Mouse (Mus musculus): ENCODE measurements at regions not wholly inside any gene's neighbourhood (a gene's known extent, or its start where the extent isn't known, plus 50 kb on each side); places are given as distances from the start of the nearest gene placed in this dataset.
"Not testable (repeated sequence)": the region's sequence is repeated elsewhere in the genome, so short reads cannot be mapped to it uniquely, and the experiment has no call there.

- Histone ChIP-seq H3K4me1 (peaks cover 8% of the 10 kb centered on the region; the same call in 1 of the 2 replicates), H3K4me2 (peak overlapping the region; percentile 12; the same call in 1 of the 2 replicates), H3K9me3 (replicated peaks) (no peaks in the 10 kb centered on the region), H3K9ac (no peak overlapping the region), H3K27me3 (no peaks in the 10 kb centered on the region), H3K36me3 (ENCODE audit: poor library complexity, severe bottlenecking) (no peaks in the 10 kb centered on the region), H3K4me3 (no peak overlapping the region), H3K27ac (no peak overlapping the region)
- ATAC-seq = peak; percentile 98
- WGBS = 37% methylated on average over 12 of the region's 12 CpGs
Observed at GRCm38 (mm10) chr13:4771120-4772075, 162.4 kb upstream of the Akr1e1 start.

- Histone ChIP-seq H3K36me3 (ENCODE audit: poor library complexity, severe bottlenecking) (no peaks in the 10 kb centered on the region), H3K9ac (no peak overlapping the region), H3K4me1 (no peaks in the 10 kb centered on the region), H3K27me3 (no peaks in the 10 kb centered on the region), H3K4me2 (no peak overlapping the region), H3K4me3 (no peak overlapping the region), H3K9me3 (replicated peaks) (no peaks in the 10 kb centered on the region), H3K27ac (no peak overlapping the region)
- WGBS = 29% methylated on average over 3 of the region's 3 CpGs
- ATAC-seq = no peak
Observed at GRCm38 (mm10) chr13:4759965-4760364, 151.0 kb upstream of the Akr1e1 start.

GRCm38 (mm10) chr13:4756529-4756928 is 147.6 kb upstream of the Akr1e1 start:
- no peaks in the 10 kb centered on the region for H3K4me1 ChIP-seq
- no peak overlapping the region for H3K9ac ChIP-seq
- H3K4me3 ChIP-seq = no peak overlapping the region
- H3K27me3 ChIP-seq = no peaks in the 10 kb centered on the region
- no peak overlapping the region for H3K27ac ChIP-seq
- H3K9me3 ChIP-seq (replicated peaks) = no peaks in the 10 kb centered on the region
- H3K36me3 ChIP-seq (ENCODE audit: poor library complexity, severe bottlenecking) = no peaks in the 10 kb centered on the region
- H3K4me2 ChIP-seq = no peak overlapping the region
- no peak for ATAC-seq

GRCm38 (mm10) chr13:4742930-4743329 is 134.0 kb upstream of the Akr1e1 start:
- no peak for ATAC-seq
- H3K9ac ChIP-seq = no peak overlapping the region
- no peak overlapping the region for H3K4me2 ChIP-seq
- no peaks in the 10 kb centered on the region for H3K27me3 ChIP-seq
- no peaks in the 10 kb centered on the region for H3K9me3 ChIP-seq (replicated peaks)
- H3K4me3 ChIP-seq = no peak overlapping the region
- H3K4me1 ChIP-seq = no peaks in the 10 kb centered on the region
- WGBS = 65% methylated on average over 2 of the region's 2 CpGs
- no peak overlapping the region for H3K27ac ChIP-seq
- no peaks in the 10 kb centered on the region for H3K36me3 ChIP-seq (ENCODE audit: poor library complexity, severe bottlenecking)

GRCm38 (mm10) chr13:4716299-4716698 is 107.3 kb upstream of the Akr1e1 start:
- H3K9ac ChIP-seq; ATAC-seq; H3K4me2 ChIP-seq; H3K4me3 ChIP-seq; H3K4me1 ChIP-seq; H3K9me3 ChIP-seq (replicated peaks); H3K27me3 ChIP-seq; H3K27ac ChIP-seq; H3K36me3 ChIP-seq (ENCODE audit: poor library complexity, severe bottlenecking): not testable (repeated sequence)
- 87% methylated on average over 2 of the region's 2 CpGs for WGBS

- H3K9ac ChIP-seq = no peak overlapping the region
- H3K9me3 ChIP-seq (replicated peaks) = no peaks in the 10 kb centered on the region
- no peaks in the 10 kb centered on the region for H3K27me3 ChIP-seq
- no peak overlapping the region for H3K27ac ChIP-seq
- no peak overlapping the region for H3K4me2 ChIP-seq
- ATAC-seq = no peak
- H3K4me1 ChIP-seq = no peaks in the 10 kb centered on the region
- H3K4me3 ChIP-seq = no peak overlapping the region
- H3K36me3 ChIP-seq (ENCODE audit: poor library complexity, severe bottlenecking) = no peaks in the 10 kb centered on the region
- 90% methylated on average over 1 of the region's 1 CpGs for WGBS
Observed at GRCm38 (mm10) chr13:4714724-4715123, 105.8 kb upstream of the Akr1e1 start.

GRCm38 (mm10) chr13:4712698-4713097 is 103.7 kb upstream of the Akr1e1 start:
- H3K27ac ChIP-seq = no peak overlapping the region
- H3K4me3 ChIP-seq = no peak overlapping the region
- WGBS = 61% methylated on average over 3 of the region's 3 CpGs
- ATAC-seq = no peak
- H3K4me1 ChIP-seq = no peaks in the 10 kb centered on the region
- no peaks in the 10 kb centered on the region for H3K36me3 ChIP-seq (ENCODE audit: poor library complexity, severe bottlenecking)
- no peak overlapping the region for H3K4me2 ChIP-seq
- no peaks in the 10 kb centered on the region for H3K9me3 ChIP-seq (replicated peaks)
- no peak overlapping the region for H3K9ac ChIP-seq
- no peaks in the 10 kb centered on the region for H3K27me3 ChIP-seq

GRCm38 (mm10) chr13:4699591-4699990 is 90.6 kb upstream of the Akr1e1 start:
- 40% methylated on average over 2 of the region's 2 CpGs for WGBS
- H3K27me3 ChIP-seq; H3K4me3 ChIP-seq; H3K4me1 ChIP-seq; ATAC-seq; H3K36me3 ChIP-seq (ENCODE audit: poor library complexity, severe bottlenecking); H3K9ac ChIP-seq; H3K4me2 ChIP-seq; H3K9me3 ChIP-seq (replicated peaks); H3K27ac ChIP-seq: not testable (repeated sequence)

GRCm38 (mm10) chr13:4666375-4667140 is 57.6 kb upstream of the Akr1e1 start:
- WGBS = 30% methylated on average over 11 of the region's 11 CpGs
- H3K4me2 ChIP-seq = no peak overlapping the region
- no peaks in the 10 kb centered on the region for H3K36me3 ChIP-seq (ENCODE audit: poor library complexity, severe bottlenecking)

GRCm38 (mm10) chr13:4663390-4663789 is 54.4 kb upstream of the Akr1e1 start:
- Histone ChIP-seq H3K4me3 (no peak overlapping the region), H3K36me3 (ENCODE audit: poor library complexity, severe bottlenecking) (no peaks in the 10 kb centered on the region), H3K9me3 (replicated peaks) (no peaks in the 10 kb centered on the region), H3K9ac (no peak overlapping the region), H3K4me1 (no peaks in the 10 kb centered on the region), H3K4me2 (no peak overlapping the region), H3K27me3 (no peaks in the 10 kb centered on the region), H3K27ac (no peak overlapping the region)
- WGBS = 59% methylated on average over 3 of the region's 3 CpGs
- ATAC-seq = no peak

More at GRCm38 (mm10) chr13:4666375-4667140, 57.6 kb upstream of the Akr1e1 start:
- H3K9ac ChIP-seq = no peak overlapping the region
- no peaks in the 10 kb centered on the region for H3K4me1 ChIP-seq
- peak; percentile 80 for ATAC-seq
- no peak overlapping the region for H3K4me3 ChIP-seq
- H3K9me3 ChIP-seq (replicated peaks) = no peaks in the 10 kb centered on the region
- no peaks in the 10 kb centered on the region for H3K27me3 ChIP-seq
- no peak overlapping the region for H3K27ac ChIP-seq

GRCm38 (mm10) chr13:4662336-4663101 is 53.5 kb upstream of the Akr1e1 start:
- ATAC-seq = peak; percentile 79
- Histone ChIP-seq H3K27me3 (no peaks in the 10 kb centered on the region), H3K4me2 (no peak overlapping the region), H3K4me3 (no peak overlapping the region), H3K9ac (no peak overlapping the region), H3K36me3 (ENCODE audit: poor library complexity, severe bottlenecking) (no peaks in the 10 kb centered on the region), H3K9me3 (replicated peaks) (no peaks in the 10 kb centered on the region), H3K4me1 (no peaks in the 10 kb centered on the region), H3K27ac (no peak overlapping the region)
- 54% methylated on average over 13 of the region's 13 CpGs for WGBS

Measured in forebrain, embryonic 13.5 days (tissue).